Mouse (Mus musculus) forebrain, embryonic 15.5 days (tissue): ENCODE measurements around the gene Bcl2l15. TPM values are rescaled to one million over a fixed set of nuclear protein-coding genes. Genes with fewer than 3 reads are reported as not detected.

Experiments
- ATAC-seq: fragments of 200-750 bp; cut with Nextera tagmentation; replicated peaks from 2 replicates; pipeline ENCODE4 v1.8.0; 2017; ENCODE audit warnings: mild to moderate bottlenecking, moderate TSS enrichment, moderate library complexity
- H3K27ac ChIP-seq: fragments of 300-500 bp; sonication (generic); replicated peaks from 2 replicates; pipeline ENCODE4 v1.5.1; 2015; ENCODE audit warnings: mild to moderate bottlenecking, inconsistent platforms
- H3K27me3 ChIP-seq: fragments of 300-500 bp; sonication (generic); 2 replicates; pipeline ENCODE4 v1.6.1; 2015; ENCODE audit warnings: inconsistent platforms
- H3K36me3 ChIP-seq: fragments of 300-500 bp; sonication (generic); 2 replicates; pipeline ENCODE4 v1.6.1; 2015; ENCODE audit warnings: mild to moderate bottlenecking, inconsistent platforms
- H3K4me1 ChIP-seq: fragments of 300-500 bp; sonication (generic); 2 replicates; pipeline ENCODE4 v1.6.1; 2015; ENCODE audit warnings: inconsistent platforms
- H3K4me2 ChIP-seq: fragments of 300-500 bp; sonication (generic); replicated peaks from 2 replicates; pipeline ENCODE4 v1.6.1; 2015; ENCODE audit warnings: mild to moderate bottlenecking, inconsistent platforms
- H3K4me3 ChIP-seq: fragments of 300-500 bp; sonication (generic); 2 replicates; pipeline ENCODE4 v1.5.1; 2015; ENCODE audit warnings: mild to moderate bottlenecking, inconsistent platforms
- H3K9ac ChIP-seq: fragments of 300-500 bp; sonication (generic); replicated peaks from 2 replicates; pipeline ENCODE4 v1.6.1; 2015; ENCODE audit warnings: mild to moderate bottlenecking, inconsistent platforms
- H3K9me3 ChIP-seq: fragments of 300-500 bp; sonication (generic); 2 replicates; pipeline ENCODE4 v1.6.1; 2016; ENCODE audit warnings: inconsistent platforms
- WGBS: fragments of 180-500 bp; shearing (Covaris S2); methylation state at CpG from one replicate; pipeline ENCODE4 v1.1.7; 2015; ENCODE audit warnings: mixed read lengths; 5-methylcytosine and 5-hydroxymethylcytosine counted together
- polyA plus RNA-seq: library from polyadenylated mRNA; unstranded; fragments of >200 nt; fragmentation: Nextera tagmentation; extraction: Ambion mirVana; gene quantifications from 2 replicates; pipeline ENCODE4 v1.2.1, GENCODE M21; 2015

The Bcl2l15 gene
- polyA plus RNA-seq, 1 experiment from 2014 or later, result 0.11 TPM

GRCm38 (mm10) chr3:103857977-103858563 is 25.7 kb downstream of the Bcl2l15 start:
- H3K4me1 ChIP-seq, result 0 out of 2 replicates have a peak, but pooled peaks cover 7% of the 10 kb centered on the region
- no peaks in the 10 kb centered on the region for H3K36me3 ChIP-seq
- WGBS, result 91% methylated on average over 6 of the region's 6 CpGs
- no peak overlapping the region for H3K4me2 ChIP-seq
- no peaks in the 10 kb centered on the region for H3K9me3 ChIP-seq
- H3K27me3 ChIP-seq, result no peaks in the 10 kb centered on the region
- no peak overlapping the region for H3K4me3 ChIP-seq
- no peak overlapping the region for H3K9ac ChIP-seq
- no peak overlapping the region for H3K27ac ChIP-seq
- no peak for ATAC-seq

- H3K36me3 ChIP-seq, result no peaks in the 10 kb centered on the region
- H3K27ac ChIP-seq, result no peak within 1 kb of the TSS
- no peak within 1 kb of the TSS for H3K4me3 ChIP-seq
- 0 out of 2 replicates have a peak, but pooled peaks cover 7% of the 10 kb centered on the region for H3K4me1 ChIP-seq
- H3K27me3 ChIP-seq, result no peaks in the 10 kb centered on the region
- no peak within 1 kb of the TSS for H3K4me2 ChIP-seq
- WGBS, result 76% methylated on average over 12 of the region's 12 CpGs
- ATAC-seq, result no peak
- H3K9ac ChIP-seq, result no peak within 1 kb of the TSS
- H3K9me3 ChIP-seq, result no peaks in the 10 kb centered on the region
Measured at GRCm38 (mm10) chr3:103858881-103859801, 26.7 kb downstream of the Bcl2l15 start, which contains the start of gene Ptpn22. Gene Ptpn22 (plus strand): TSS chr3:103859795.

- no peak overlapping the region for H3K4me3 ChIP-seq
- H3K4me2 ChIP-seq, result no peak overlapping the region
- no peaks in the 10 kb centered on the region for H3K9me3 ChIP-seq
- no peaks in the 10 kb centered on the region for H3K27me3 ChIP-seq
- H3K9ac ChIP-seq, result no peak overlapping the region
- no peak overlapping the region for H3K27ac ChIP-seq
- 0 out of 2 replicates have a peak, but pooled peaks cover 7% of the 10 kb centered on the region for H3K4me1 ChIP-seq
- ATAC-seq, result no peak
- 55% methylated on average over 6 of the region's 6 CpGs for WGBS
- no peaks in the 10 kb centered on the region for H3K36me3 ChIP-seq
Measured at GRCm38 (mm10) chr3:103859851-103860391, 27.5 kb downstream of the Bcl2l15 start.

- WGBS, result 83% methylated on average over 4 of the region's 4 CpGs
- Histone ChIP-seq H3K27ac (no peak overlapping the region), H3K27me3 (no peaks in the 10 kb centered on the region), H3K4me3 (no peak overlapping the region), H3K9ac (no peak overlapping the region), H3K4me1 (0 out of 2 replicates have a peak, but pooled peaks cover 7% of the 10 kb centered on the region), H3K4me2 (no peak overlapping the region), H3K9me3 (no peaks in the 10 kb centered on the region), H3K36me3 (no peaks in the 10 kb centered on the region)
- no peak for ATAC-seq
Measured at GRCm38 (mm10) chr3:103862721-103863220, 30.4 kb downstream of the Bcl2l15 start.

DNA sequence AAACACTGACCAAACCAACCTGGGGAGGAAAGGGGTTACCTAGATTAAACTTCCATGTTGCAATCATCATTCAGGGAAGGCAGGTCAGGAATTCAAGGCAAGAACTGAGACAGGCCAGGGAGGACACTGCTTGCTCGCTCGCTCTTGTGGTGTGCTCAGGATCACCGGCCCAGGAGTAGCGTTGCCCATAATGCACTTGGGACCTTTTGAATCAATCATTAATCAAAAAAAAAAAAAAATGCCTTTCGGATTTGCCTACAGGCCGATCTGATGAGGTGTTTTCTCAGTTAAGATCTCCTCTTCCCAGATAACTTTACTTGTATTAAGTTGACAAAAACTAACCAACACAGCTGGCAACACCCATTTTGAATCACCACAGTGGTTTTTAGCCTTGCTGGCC is 31.8 kb downstream of the Bcl2l15 start:
- Histone ChIP-seq H3K9ac (no peak overlapping the region), H3K36me3 (no peaks in the 10 kb centered on the region), H3K27me3 (no peaks in the 10 kb centered on the region), H3K27ac (no peak overlapping the region), H3K4me2 (no peak overlapping the region), H3K4me1 (0 out of 2 replicates have a peak, but pooled peaks cover 7% of the 10 kb centered on the region), H3K4me3 (no peak overlapping the region), H3K9me3 (no peaks in the 10 kb centered on the region)
- no peak for ATAC-seq
- 94% methylated on average over 6 of the region's 6 CpGs for WGBS

DNA sequence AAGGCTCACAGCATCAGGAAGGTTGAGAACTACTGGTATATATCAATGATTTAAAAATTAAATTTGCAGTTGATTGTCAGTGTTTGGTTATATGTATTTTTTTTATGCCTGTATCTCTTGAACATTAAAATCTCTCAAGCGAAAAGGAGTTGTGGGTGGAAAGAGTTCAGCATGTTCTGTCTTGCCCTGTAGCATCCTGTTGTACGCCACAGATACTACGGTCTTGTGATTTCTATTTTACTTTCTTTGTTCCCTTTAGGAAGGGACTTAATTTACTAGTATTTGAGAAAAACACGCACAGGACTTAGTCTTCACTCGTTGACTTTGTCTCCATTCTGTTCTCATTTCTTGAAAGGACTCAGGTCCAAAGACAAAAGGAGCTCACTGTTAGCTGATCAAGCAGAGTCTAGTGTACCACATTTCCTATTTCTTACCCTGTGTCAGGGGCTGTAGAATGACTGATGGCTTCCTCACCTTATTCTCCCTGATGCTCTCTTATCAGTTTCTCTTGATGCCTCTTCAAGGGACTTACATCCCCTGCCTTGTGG is 35.1 kb downstream of the Bcl2l15 start:
- no peak for ATAC-seq
- no peaks in the 10 kb centered on the region for H3K9me3 ChIP-seq
- H3K4me1 ChIP-seq, result no peaks in the 10 kb centered on the region
- no peaks in the 10 kb centered on the region for H3K36me3 ChIP-seq
- no peak overlapping the region for H3K27ac ChIP-seq
- no peak overlapping the region for H3K9ac ChIP-seq
- no peaks in the 10 kb centered on the region for H3K27me3 ChIP-seq
- 91% methylated on average over 5 of the region's 5 CpGs for WGBS
- no peak overlapping the region for H3K4me3 ChIP-seq
- H3K4me2 ChIP-seq, result no peak overlapping the region

DNA sequence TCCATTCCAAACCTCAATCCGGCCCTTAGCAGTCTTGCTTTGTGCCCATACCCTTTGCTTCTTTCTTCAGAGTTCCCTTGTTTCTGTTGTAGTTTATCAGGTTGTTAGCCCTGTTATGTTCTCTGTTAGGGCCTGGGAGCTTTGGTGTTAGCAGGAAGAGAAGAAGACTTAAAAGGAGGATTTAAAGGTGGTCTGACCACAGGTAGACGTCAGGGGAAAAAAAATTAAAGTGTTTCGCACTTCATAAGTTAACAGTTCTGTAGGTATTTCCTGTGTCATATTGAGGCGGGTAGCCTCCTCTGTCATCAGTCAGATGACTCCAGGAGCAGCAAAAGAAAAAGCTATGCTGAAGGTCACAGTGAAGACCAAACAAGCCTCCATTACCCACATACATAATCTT is 35.6 kb downstream of the Bcl2l15 start:
- no peaks in the 10 kb centered on the region for H3K9me3 ChIP-seq
- H3K9ac ChIP-seq, result no peak overlapping the region
- no peaks in the 10 kb centered on the region for H3K27me3 ChIP-seq
- H3K4me2 ChIP-seq, result no peak overlapping the region
- H3K4me1 ChIP-seq, result no peaks in the 10 kb centered on the region
- WGBS, result 86% methylated on average over 4 of the region's 4 CpGs
- H3K27ac ChIP-seq, result no peak overlapping the region
- no peak overlapping the region for H3K4me3 ChIP-seq
- ATAC-seq, result no peak
- no peaks in the 10 kb centered on the region for H3K36me3 ChIP-seq

- H3K9me3 ChIP-seq, result no peaks in the 10 kb centered on the region
- H3K36me3 ChIP-seq, result no peaks in the 10 kb centered on the region
- H3K9ac ChIP-seq, result no peak overlapping the region
- no peak overlapping the region for H3K27ac ChIP-seq
- 78% methylated on average over 3 of the region's 3 CpGs for WGBS
- no peak overlapping the region for H3K4me3 ChIP-seq
- no peak for ATAC-seq
- H3K27me3 ChIP-seq, result no peaks in the 10 kb centered on the region
- H3K4me1 ChIP-seq, result no peaks in the 10 kb centered on the region
- no peak overlapping the region for H3K4me2 ChIP-seq
Measured at GRCm38 (mm10) chr3:103872663-103873098, 40.3 kb downstream of the Bcl2l15 start.

GRCm38 (mm10) chr3:103874329-103874728 is 41.9 kb downstream of the Bcl2l15 start:
- Histone ChIP-seq H3K4me1 (no peaks in the 10 kb centered on the region), H3K4me3 (no peak overlapping the region), H3K27ac (no peak overlapping the region), H3K4me2 (no peak overlapping the region), H3K27me3 (no peaks in the 10 kb centered on the region), H3K9me3 (no peaks in the 10 kb centered on the region), H3K9ac (no peak overlapping the region), H3K36me3 (no peaks in the 10 kb centered on the region)
- no peak for ATAC-seq
- WGBS, result 68% methylated on average over 7 of the region's 7 CpGs

DNA sequence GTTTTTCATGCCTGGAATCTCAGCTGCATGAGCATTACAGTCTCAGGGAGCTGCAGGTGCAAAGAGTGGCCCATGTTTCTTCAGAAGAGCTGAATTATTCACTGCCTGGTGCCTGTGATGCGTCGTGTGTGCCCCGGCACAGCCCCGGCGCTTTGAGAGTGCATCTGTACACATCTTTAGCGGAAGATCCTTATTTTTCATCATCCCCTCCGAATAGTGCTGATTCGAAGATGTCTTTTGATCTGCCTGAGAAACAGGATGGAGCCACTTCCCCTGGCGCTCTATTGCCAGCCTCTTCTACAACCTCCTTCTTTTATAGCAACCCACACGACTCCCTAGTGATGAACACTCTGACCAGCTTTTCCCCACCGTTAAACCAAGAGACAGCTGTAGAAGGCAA is 53.5 kb downstream of the Bcl2l15 start:
- ATAC-seq, result no peak
- 78% methylated on average over 11 of the region's 11 CpGs for WGBS
- no peak overlapping the region for H3K27ac ChIP-seq

GRCm38 (mm10) chr3:103887581-103887980 is 55.2 kb downstream of the Bcl2l15 start:
- no peaks in the 10 kb centered on the region for H3K4me1 ChIP-seq
- 36% methylated on average over 3 of the region's 3 CpGs for WGBS
- H3K9me3 ChIP-seq, result no peaks in the 10 kb centered on the region
- H3K9ac ChIP-seq, result no peak overlapping the region
- ATAC-seq, result no peak
- H3K4me3 ChIP-seq, result no peak overlapping the region
- H3K27ac ChIP-seq, result no peak overlapping the region
- H3K27me3 ChIP-seq, result no peaks in the 10 kb centered on the region
- H3K36me3 ChIP-seq, result no peaks in the 10 kb centered on the region
- H3K4me2 ChIP-seq, result no peak overlapping the region

More for the DNA sequence above, 53.5 kb downstream of the Bcl2l15 start:
- Histone ChIP-seq H3K4me1 (no peaks in the 10 kb centered on the region), H3K9me3 (no peaks in the 10 kb centered on the region), H3K36me3 (no peaks in the 10 kb centered on the region), H3K4me3 (no peak overlapping the region), H3K4me2 (no peak overlapping the region), H3K27me3 (no peaks in the 10 kb centered on the region), H3K9ac (no peak overlapping the region)

- H3K4me1 ChIP-seq, result no peaks in the 10 kb centered on the region
- no peaks in the 10 kb centered on the region for H3K36me3 ChIP-seq
- no peaks in the 10 kb centered on the region for H3K9me3 ChIP-seq
- H3K27ac ChIP-seq, result no peak overlapping the region
- no peak overlapping the region for H3K4me3 ChIP-seq
- no peak overlapping the region for H3K4me2 ChIP-seq
- no peak overlapping the region for H3K9ac ChIP-seq
- no peak for ATAC-seq
- WGBS, result 99% methylated on average over 3 of the region's 3 CpGs
- H3K27me3 ChIP-seq, result no peaks in the 10 kb centered on the region
Measured at GRCm38 (mm10) chr3:103893374-103893773, 61.0 kb downstream of the Bcl2l15 start.
